Mouse (Mus musculus) erythroblast, embryonic 14.5 days (primary cell): ENCODE data around the gene Tmem200a.

Source experiments
- GATA1 ChIP-seq: IDR thresholded peaks from 2 replicates; pipeline ENCODE4 v1.6.1; 2012; ENCODE audit warnings: low read length, inconsistent platforms, mixed read lengths
- TAL1 ChIP-seq: IDR thresholded peaks from 3 replicates; pipeline ENCODE4 v1.6.1; 2012; ENCODE audit warnings: low read length, inconsistent platforms, mixed read lengths

GRCm38 (mm10) chr10:25931796-25932195 lies 147.1 kb downstream of the Tmem200a start:
- TF ChIP-seq TAL1 = no peak
- no peak for TF ChIP-seq GATA1
